Comparison of ENCODE assay signal across 22 mouse cellular contexts in the genomic region with DNA sequence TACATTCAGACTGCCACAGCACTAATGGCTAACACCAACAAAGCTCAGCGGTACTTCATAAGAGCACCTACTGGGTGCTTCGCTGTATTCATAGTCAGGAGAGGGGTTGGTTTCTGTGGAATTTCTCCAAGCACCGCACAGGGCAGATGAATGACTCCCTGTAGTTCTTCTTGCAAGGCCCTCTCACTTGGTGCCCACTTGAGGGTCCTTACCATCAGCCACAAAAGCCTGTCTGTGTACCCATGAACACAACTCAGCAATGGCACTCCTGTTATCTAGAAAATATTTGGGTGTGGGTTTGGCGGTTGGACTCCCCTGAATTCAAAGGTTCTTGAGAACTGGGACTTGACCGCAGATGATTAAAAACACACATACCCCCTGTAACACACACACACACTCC. TPM values are rescaled to one million over a fixed set of nuclear protein-coding genes. Genes with fewer than 3 reads are reported as not detected.
DNase-seq lines count a peak whose midpoint lies in the region; ATAC-seq and TF ChIP-seq lines count a peak whose summit lies in the region.
"Had no signal": no experiment of that assay in that cellular context is flagged by ENCODE, and none has a peak within 500 bp of the region (broad histone marks: within the 10 kb centered on the region; RNA-seq: fewer than 3 reads in every experiment).

No protein-coding gene starts in this region.

- H3K36me3 ChIP-seq in heart, embryonic 12.5 days = no peaks in the 10 kb centered on the region
- H3K36me3 ChIP-seq in lung, embryonic 14.5 days (ENCODE audit: insufficient read depth) = no peaks in the 10 kb centered on the region
- H3K36me3 ChIP-seq: embryonic facial prominence, embryonic 10.5 days; hindbrain, embryonic 10.5 days had no signal

- no peak overlapping the region for H3K9ac ChIP-seq in heart, embryonic 12.5 days
- H3K9ac ChIP-seq in lung, embryonic 14.5 days = no peak overlapping the region
- H3K9ac ChIP-seq: forebrain, embryonic 13.5 days; hindbrain, embryonic 14.5 days had no signal

- no peak overlapping the region for H3K4me2 ChIP-seq in heart, embryonic 12.5 days
- H3K4me2 ChIP-seq in lung, embryonic 14.5 days = no peak overlapping the region
- H3K4me2 ChIP-seq: forebrain, embryonic 13.5 days; hindbrain, embryonic 14.5 days had no signal

- DNase-seq in heart, postnatal 25 days (ENCODE audit: low spot score) = no peak
- peak; percentile 23 to 28 for DNase-seq in lung, adult 18-20 months
- no peak for DNase-seq in lung, postnatal 10 days
- DNase-seq in lung, embryonic 14.5 days = peak; percentile 35
- peak; percentile 12 for DNase-seq in lung, postnatal 25 days (ENCODE audit: low spot score)
- DNase-seq in yolk sac, embryonic 10.5 days (ENCODE audit: low spot score) = no peak
- DNase-seq in adrenal gland, postnatal 14 days = no peak
- DNase-seq: B cell, adult 2 months had no signal

- intact Hi-C loops in heart, postnatal 25 days (cut with DNase I) = no loop called here

- H3K27ac ChIP-seq in heart, embryonic 12.5 days (ENCODE audit: poor library complexity, severe bottlenecking) = peak overlapping the region; percentile 82
- peak overlapping the region; percentile 21; the same call in 1 of the 2 replicates for H3K27ac ChIP-seq in lung, embryonic 14.5 days (ENCODE audit: low read depth)
- H3K27ac ChIP-seq: embryonic facial prominence, embryonic 10.5 days; forebrain, embryonic 13.5 days; gastrocnemius, adult 2 months; hindbrain, embryonic 10.5 days; hindbrain, embryonic 14.5 days had no signal

- no peak for ATAC-seq in heart, embryonic 12.5 days (ENCODE audit: insufficient number of reproducible peaks, low FRiP score)
- peak; percentile 59 for ATAC-seq in lung, embryonic 14.5 days (ENCODE audit: insufficient read depth)
- ATAC-seq: activated CD4-positive, CD25-positive, alpha-beta regulatory T cell, adult 4 months; CD4-positive, CD25-positive, alpha-beta regulatory T cell, adult 4 months had no signal

- WGBS in heart, embryonic 12.5 days = 72% methylated on average over 5 of the region's 5 CpGs
- WGBS in lung, embryonic 14.5 days = 60% methylated on average over 5 of the region's 5 CpGs

- H3K4me3 ChIP-seq in heart, embryonic 12.5 days = no peak overlapping the region
- H3K4me3 ChIP-seq in lung, embryonic 14.5 days (ENCODE audit: low read depth, low read length) = no peak overlapping the region
- H3K4me3 ChIP-seq: embryonic facial prominence, embryonic 10.5 days; forebrain, embryonic 13.5 days; gastrocnemius, adult 2 months; hindbrain, embryonic 10.5 days had no signal

- no peak for TF ChIP-seq CTCF in lung, embryonic 14.5 days (IDR thresholded peaks at IDR 0.05; ENCODE audit: low read depth)

- H3K27me3 ChIP-seq in heart, embryonic 12.5 days (replicated peaks) = no peaks in the 10 kb centered on the region
- no peaks in the 10 kb centered on the region for H3K27me3 ChIP-seq in lung, embryonic 14.5 days (ENCODE audit: insufficient read depth, low read length)
- H3K27me3 ChIP-seq: forebrain, embryonic 13.5 days; Patski had no signal

- H3K9me3 ChIP-seq in heart, embryonic 12.5 days (replicated peaks) = no peaks in the 10 kb centered on the region
- H3K9me3 ChIP-seq in lung, embryonic 14.5 days (ENCODE audit: low read depth, low read length) = no peaks in the 10 kb centered on the region
- H3K9me3 ChIP-seq: embryonic facial prominence, embryonic 10.5 days; forebrain, embryonic 13.5 days; hindbrain, embryonic 10.5 days had no signal

- H3K4me1 ChIP-seq in heart, embryonic 12.5 days (replicated peaks) = peaks cover 21% of the 10 kb centered on the region
- no peaks in the 10 kb centered on the region for H3K4me1 ChIP-seq in lung, embryonic 14.5 days (ENCODE audit: insufficient read depth)

RNA-seq across cellular contexts. Expression of a gene that starts 53.5 kb away (rescaled TPM):
- 7.4 and 7.9 TPM in 2 replicates for polyA plus RNA-seq in heart, embryonic 12.5 days (2016; fragmentation: Nextera tagmentation; extraction: Ambion mirVana)
- total RNA-seq in heart, postnatal 25 days (2021) = 1 to 10 TPM; 5.4 to 6.7 TPM
- 14.2 and 14.6 TPM in 2 replicates for polyA plus RNA-seq in lung, embryonic 14.5 days (2014; fragmentation: Nextera tagmentation; extraction: Ambion mirVana)
- 22.1 and 24.7 TPM in 2 replicates for total RNA-seq in adrenal gland, postnatal 14 days (2021)

RNA-seq across cellular contexts. Expression of a gene that starts 57.8 kb away (rescaled TPM):
- polyA plus RNA-seq in heart, embryonic 12.5 days (2016; fragmentation: Nextera tagmentation; extraction: Ambion mirVana) = 0.46 and 0.67 TPM in 2 replicates
- not detected for total RNA-seq in heart, postnatal 25 days (2021)
- 7.3 and 7.5 TPM in 2 replicates for polyA plus RNA-seq in lung, embryonic 14.5 days (2014; fragmentation: Nextera tagmentation; extraction: Ambion mirVana)
- total RNA-seq in adrenal gland, postnatal 14 days (2021) = 0.52 TPM in 1 of 2 replicates, not detected in the other
- total RNA-seq: adrenal gland, postnatal 25 days; gastrocnemius, adult 2 months; gastrocnemius, postnatal 25 days; granulocyte monocyte progenitor cell, adult 5-6 weeks; heart, adult 8-10 months; MEL had no signal

Comparison
In these comparisons a context has a peak if more than half of its experiments do, and no peak if none do; other contexts are left out.
1. DNase-seq: peak in lung, adult 18-20 months (2 of 2), lung, embryonic 14.5 days (single experiment) and lung, postnatal 25 days (single experiment); none in heart, postnatal 25 days (single experiment), lung, postnatal 10 days (single experiment), yolk sac, embryonic 10.5 days (single experiment) and adrenal gland, postnatal 14 days (single experiment).